17 mouse cellular contexts compared by ENCODE assay signal in genomic region chr12:48929035-48929434, GRCm38 (mm10).
DNase-seq lines count a peak whose midpoint lies in the region.
"Had no signal": no experiment of that assay in that cellular context is flagged by ENCODE, and none has a peak within 500 bp of the region (broad histone marks: within the 10 kb centered on the region; RNA-seq: fewer than 3 reads in every experiment).

No protein-coding gene starts in this region.

- DNase-seq in cerebellum, postnatal 4 days (ENCODE audit: low spot score in 2 of 2) = peak; percentile 33 to 70
- no peak for DNase-seq in cerebellum, adult 9-11 months
- peak; percentile 6 to 19 for DNase-seq in layer of hippocampus, postnatal 10 days (ENCODE audit: low spot score in 2 of 2)
- no peak for DNase-seq in layer of hippocampus, adult 8-10 months (ENCODE audit: low spot score in 2 of 2)
- peak; percentile 8 for DNase-seq in right cerebral cortex, postnatal 4 days
- DNase-seq in right cerebral cortex, postnatal 14 days = no peak
- DNase-seq in telencephalon, adult 2 months (ENCODE audit: low read depth, low spot score) = peak; percentile 0
- no peak for DNase-seq in lung, postnatal 10 days
- DNase-seq: adrenal gland, postnatal 14 days; cerebellum, postnatal 36 days; gastrocnemius, adult 2 months; heart, postnatal 10 days; kidney, adult 8-10 months; kidney, postnatal 14 days; liver, embryonic 13.5 days; lung, embryonic 14.5 days; thymus, postnatal 36 days had no signal

Comparison
In these comparisons a context has a peak if more than half of its experiments do, and no peak if none do; other contexts are left out.
1. DNase-seq: peak in cerebellum, postnatal 4 days (2 of 2), layer of hippocampus, postnatal 10 days (2 of 2), right cerebral cortex, postnatal 4 days (single experiment) and telencephalon, adult 2 months (single experiment); none in cerebellum, adult 9-11 months (single experiment), layer of hippocampus, adult 8-10 months (0 of 2), right cerebral cortex, postnatal 14 days (single experiment) and lung, postnatal 10 days (single experiment).